Mouse (Mus musculus) small intestine, adult 2 months (tissue): ENCODE results near the gene Aebp1.

Experiments
- CTCF ChIP-seq: fragments of 200-500 bp; IDR thresholded peaks from 2 replicates; pipeline ENCODE4 v1.5.1; 2012; ENCODE audit warnings: low read depth, mild to moderate bottlenecking, control low read depth, inconsistent platforms, low read length, moderate library complexity, mixed read lengths; ENCODE audit not compliant: insufficient replicate concordance, insufficient read length; ENCODE audit errors: extremely low read depth
- POLR2A ChIP-seq: fragments of 200-500 bp; IDR thresholded peaks from 2 replicates; pipeline ENCODE4 v1.6.1; 2012; ENCODE audit warnings: low read depth, mild to moderate bottlenecking, control low read depth, inconsistent platforms, low read length, moderate library complexity

GRCm38 (mm10) chr11:5837251-5838246 is 24.2 kb upstream of the Aebp1 start, which contains the start of gene Polm:
- peak; percentile 55 for TF ChIP-seq POLR2A
- TF ChIP-seq CTCF, result peak; percentile 67; the same call in 1 of the 2 replicates
